Mouse (Mus musculus) testis, adult 2 months (tissue): ENCODE results near the gene Ngrn.

Experiments used
- CTCF ChIP-seq: fragments of 200-500 bp; IDR thresholded peaks from 2 replicates; pipeline ENCODE4 v1.5.1; 2012; ENCODE audit warnings: low read depth, mild to moderate bottlenecking, inconsistent platforms, low read length, moderate library complexity; ENCODE audit not compliant: control insufficient read depth, insufficient read depth, insufficient replicate concordance
- POLR2A ChIP-seq: fragments of 200-500 bp; IDR thresholded peaks from 2 replicates; pipeline ENCODE4 v1.6.1; 2012; ENCODE audit warnings: low read depth, mild to moderate bottlenecking, inconsistent platforms, low read length, moderate library complexity; ENCODE audit not compliant: control insufficient read depth

DNA sequence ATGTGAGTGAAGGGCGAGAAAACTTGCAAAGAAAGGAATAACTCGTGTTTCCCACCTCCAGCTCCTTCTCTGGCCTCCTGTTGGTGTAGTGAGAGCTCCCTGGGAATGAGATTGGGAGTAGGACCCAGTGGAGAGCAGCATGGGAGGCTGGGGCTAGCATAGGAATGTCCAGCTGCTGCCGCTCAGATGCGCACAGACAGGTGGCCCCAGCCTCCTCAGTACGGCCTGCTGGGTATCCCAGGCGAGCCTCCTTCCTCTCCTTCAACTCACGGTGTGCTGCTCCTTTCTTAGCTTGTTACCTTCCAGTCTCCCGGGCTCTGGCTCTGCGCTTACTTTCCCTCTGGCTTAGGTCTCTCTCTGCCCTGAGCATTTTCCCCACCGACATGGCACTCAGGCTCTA lies 19.0 kb downstream of the Ngrn start:
- no peak for TF ChIP-seq CTCF
- TF ChIP-seq POLR2A = no peak
